Mouse (Mus musculus) testis, adult 2 months (tissue): ENCODE measurements around the gene Acp2.

ENCODE experiments used
- CTCF ChIP-seq: fragments of 200-500 bp; IDR thresholded peaks from 2 replicates; pipeline ENCODE4 v1.5.1; 2012; ENCODE audit warnings: low read depth, mild to moderate bottlenecking, inconsistent platforms, low read length, moderate library complexity; ENCODE audit not compliant: control insufficient read depth, insufficient read depth, insufficient replicate concordance
- POLR2A ChIP-seq: fragments of 200-500 bp; IDR thresholded peaks from 2 replicates; pipeline ENCODE4 v1.6.1; 2012; ENCODE audit warnings: low read depth, mild to moderate bottlenecking, inconsistent platforms, low read length, moderate library complexity; ENCODE audit not compliant: control insufficient read depth

DNA sequence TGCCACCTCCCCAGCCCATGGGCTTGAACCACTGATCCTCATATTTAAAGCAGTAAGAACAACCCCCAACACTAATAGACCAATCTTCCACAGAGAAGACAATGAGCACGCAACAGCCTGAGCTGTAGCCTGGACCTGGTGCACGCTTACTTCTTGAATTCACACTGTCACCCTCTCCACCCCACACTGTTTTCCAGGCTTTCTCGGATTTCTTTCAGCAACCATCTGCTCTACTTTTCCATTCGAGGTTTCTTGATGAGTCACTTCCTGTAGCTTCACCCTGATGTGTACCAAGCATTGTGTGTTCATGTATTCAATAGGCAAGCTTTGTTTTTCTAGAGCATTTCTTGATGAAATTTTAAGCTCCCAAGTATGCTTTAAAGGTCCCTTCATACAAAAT lies 15.3 kb upstream of the Acp2 start:
- TF ChIP-seq CTCF (no peak), POLR2A (no peak)
